In genomic region chr5:113313998-113314397, GRCm38 (mm10) we compare ENCODE assay signal across 9 mouse cellular contexts. TPM values are rescaled to one million over a fixed set of nuclear protein-coding genes. Genes with fewer than 3 reads are reported as not detected.
A peak's percentile ranks its signal among the peaks of the same experiment; 100 is the strongest.
DNase-seq lines count a peak whose midpoint lies in the region; ATAC-seq and TF ChIP-seq lines count a peak whose summit lies in the region.
"Had no signal": no experiment of that assay in that cellular context is flagged by ENCODE, and none has a peak within 500 bp of the region (broad histone marks: within the 10 kb centered on the region; RNA-seq: fewer than 3 reads in every experiment).

No protein-coding gene starts in this region.

- no peak overlapping the region for H3K4me3 ChIP-seq in liver, embryonic 12.5 days
- peak overlapping the region; percentile 28 for H3K4me3 ChIP-seq in embryonic facial prominence, embryonic 10.5 days
- H3K4me3 ChIP-seq in limb, embryonic 10.5 days, result peak overlapping the region; percentile 29
- H3K4me3 ChIP-seq in midbrain, postnatal 0 days (ENCODE audit: low read depth, low read length), result no peak overlapping the region
- no peak overlapping the region for H3K4me3 ChIP-seq in thymus, adult 2 months (ENCODE audit: control insufficient read depth, insufficient read depth, low read length)

- 5% methylated on average over 24 of the region's 24 CpGs for WGBS in liver, embryonic 12.5 days (ENCODE audit: insufficient replicate concordance)
- 1% methylated on average over 24 of the region's 24 CpGs for whole genome bisulfite sequencing in embryonic facial prominence, embryonic 10.5 days
- 3% methylated on average over 24 of the region's 24 CpGs for WGBS in limb, embryonic 10.5 days
- under 1% methylated on average over 24 of the region's 24 CpGs for WGBS in midbrain, postnatal 0 days
- 5% methylated on average over 24 of the region's 24 CpGs for WGBS in thymus, adult 2 months

- no peak for ATAC-seq in liver, embryonic 12.5 days
- ATAC-seq in granulocyte monocyte progenitor cell, adult 5-6 weeks (replicated peaks; ENCODE audit: poor library complexity, severe bottlenecking), result peak; percentile 74
- ATAC-seq in midbrain, postnatal 0 days (ENCODE audit: low FRiP score), result peak; percentile 47; the same call in 1 of the 2 replicates

- no peaks in the 10 kb centered on the region for H3K36me3 ChIP-seq in liver, embryonic 12.5 days
- H3K36me3 ChIP-seq in embryonic facial prominence, embryonic 10.5 days (replicated peaks), result no peaks in the 10 kb centered on the region
- H3K36me3 ChIP-seq in limb, embryonic 10.5 days, result no peaks in the 10 kb centered on the region
- H3K36me3 ChIP-seq in midbrain, postnatal 0 days (ENCODE audit: insufficient read depth, low read length), result no peaks in the 10 kb centered on the region
- H3K36me3 ChIP-seq in thymus, adult 2 months (ENCODE audit: control insufficient read depth, insufficient read depth, low read length), result no peaks in the 10 kb centered on the region

- no peaks in the 10 kb centered on the region for H3K9me3 ChIP-seq in liver, embryonic 12.5 days (replicated peaks)
- H3K9me3 ChIP-seq in embryonic facial prominence, embryonic 10.5 days, result no peaks in the 10 kb centered on the region
- H3K9me3 ChIP-seq in limb, embryonic 10.5 days (replicated peaks), result no peaks in the 10 kb centered on the region
- H3K9me3 ChIP-seq in midbrain, postnatal 0 days (ENCODE audit: low read length), result no peaks in the 10 kb centered on the region

- no peak overlapping the region for H3K4me2 ChIP-seq in liver, embryonic 12.5 days
- peak overlapping the region; percentile 35 for H3K4me2 ChIP-seq in midbrain, postnatal 0 days (ENCODE audit: low read depth, low read length, poor library complexity, severe bottlenecking)

- H3K27ac ChIP-seq in liver, embryonic 12.5 days, result no peak overlapping the region
- H3K27ac ChIP-seq in embryonic facial prominence, embryonic 10.5 days (replicated peaks), result no peak overlapping the region
- H3K27ac ChIP-seq in limb, embryonic 10.5 days, result no peak overlapping the region
- H3K27ac ChIP-seq in midbrain, postnatal 0 days (ENCODE audit: low read depth, low read length), result peak overlapping the region; percentile 57
- no peak overlapping the region for H3K27ac ChIP-seq in thymus, adult 2 months (ENCODE audit: control insufficient read depth, insufficient read depth, low read length)

- peak; percentile 97 for TF ChIP-seq CTCF in midbrain, postnatal 0 days (IDR thresholded peaks at IDR 0.05)
- TF ChIP-seq CTCF in thymus, adult 2 months (IDR thresholded peaks at IDR 0.05; ENCODE audit: borderline replicate concordance, control insufficient read depth, extremely low read depth, insufficient read depth, low read length, poor library complexity), result peak; percentile 70; the same call in 1 of the 2 replicates

- H3K27me3 ChIP-seq in liver, embryonic 12.5 days (replicated peaks), result peaks cover 44% of the 10 kb centered on the region
- H3K27me3 ChIP-seq in embryonic facial prominence, embryonic 10.5 days (replicated peaks; ENCODE audit: low read depth, poor library complexity, severe bottlenecking), result peaks cover 62% of the 10 kb centered on the region
- H3K27me3 ChIP-seq in limb, embryonic 10.5 days (ENCODE audit: low read depth, poor library complexity, severe bottlenecking), result peaks cover 68% of the 10 kb centered on the region
- H3K27me3 ChIP-seq in midbrain, postnatal 0 days (ENCODE audit: insufficient read depth, low read length), result no peaks in the 10 kb centered on the region
- H3K27me3 ChIP-seq in thymus, adult 2 months (ENCODE audit: control insufficient read depth, insufficient read depth, low read length), result no peaks in the 10 kb centered on the region; the same call in 1 of the 2 replicates

- no peaks in the 10 kb centered on the region for H3K4me1 ChIP-seq in liver, embryonic 12.5 days
- H3K4me1 ChIP-seq in embryonic facial prominence, embryonic 10.5 days, result peaks cover 23% of the 10 kb centered on the region
- H3K4me1 ChIP-seq in limb, embryonic 10.5 days, result peaks cover 22% of the 10 kb centered on the region
- H3K4me1 ChIP-seq in midbrain, postnatal 0 days (ENCODE audit: insufficient read depth, low read length), result peaks cover 3% of the 10 kb centered on the region; the same call in 1 of the 2 replicates
- 0 out of 2 replicates have a peak, but pooled peaks cover 2% of the 10 kb centered on the region for H3K4me1 ChIP-seq in thymus, adult 2 months (replicated peaks; ENCODE audit: control insufficient read depth, insufficient read depth, low read length)

- peak; percentile 66 for DNase-seq in liver
- peak; percentile 85 for DNase-seq in embryonic facial prominence, embryonic 10.5 days (ENCODE audit: low spot score)
- DNase-seq in kidney, adult 9 months, result peak; percentile 68
- peak; percentile 86 for DNase-seq in limb, embryonic 10.5 days (ENCODE audit: low spot score)
- peak; percentile 90 for DNase-seq in midbrain, postnatal 0 days (ENCODE audit: low spot score)
- DNase-seq in thymus, adult 2 months, result peak; percentile 24

- no peak for TF ChIP-seq POLR2A in thymus, adult 2 months (IDR thresholded peaks at IDR 0.05; ENCODE audit: control insufficient read depth, extremely low read depth, insufficient read depth, low read length, poor library complexity)

- H3K9ac ChIP-seq in liver, embryonic 12.5 days, result no peak overlapping the region
- H3K9ac ChIP-seq in midbrain, postnatal 0 days (replicated peaks; ENCODE audit: low read length, poor library complexity, severe bottlenecking), result no peak overlapping the region

RNA-seq across cellular contexts. Expression of gene Sgsm1, which starts 3.4 kb away (rescaled TPM):
- polyA plus RNA-seq in liver, embryonic 12.5 days (2016; fragmentation: Nextera tagmentation; extraction: Ambion mirVana), result 2.8 and 2.9 TPM in 2 replicates
- 15.1 and 18.0 TPM in 2 replicates for polyA plus RNA-seq in embryonic facial prominence, embryonic 10.5 days (2016; fragmentation: Nextera tagmentation; extraction: Ambion mirVana)
- not detected in 2 replicates for total RNA-seq in granulocyte monocyte progenitor cell, adult 5-6 weeks (2014; fragmentation: Nextera tagmentation)
- 0.22 TPM in 1 of 2 replicates, not detected in the other for total RNA-seq in granulocyte monocyte progenitor cell, adult 5-6 weeks (2017)
- polyA plus RNA-seq in limb, embryonic 10.5 days (2016; fragmentation: Nextera tagmentation; extraction: Ambion mirVana), result 13.4 and 15.1 TPM in 2 replicates
- total RNA-seq in midbrain, postnatal 0 days (2014; rRNA removed), result 52.9 and 53.4 TPM in 2 replicates
- 19.8 and 27.3 TPM in 2 replicates for polyA plus RNA-seq in midbrain, postnatal 0 days (2015; fragmentation: Nextera tagmentation; extraction: Ambion mirVana)
- polyA plus RNA-seq in thymus, adult 2 months (2012; rRNA removed), result 0.71 and 1.0 TPM in 2 replicates

RNA-seq across cellular contexts. Expression of gene Aym1, which starts 43.1 kb away (rescaled TPM):
- not detected in 2 replicates for polyA plus RNA-seq in liver, embryonic 12.5 days (2016; fragmentation: Nextera tagmentation; extraction: Ambion mirVana)
- not detected in 2 replicates for polyA plus RNA-seq in embryonic facial prominence, embryonic 10.5 days (2016; fragmentation: Nextera tagmentation; extraction: Ambion mirVana)
- not detected in 2 replicates for total RNA-seq in granulocyte monocyte progenitor cell, adult 5-6 weeks (2014; fragmentation: Nextera tagmentation)
- not detected in 2 replicates for total RNA-seq in granulocyte monocyte progenitor cell, adult 5-6 weeks (2017)
- polyA plus RNA-seq in limb, embryonic 10.5 days (2016; fragmentation: Nextera tagmentation; extraction: Ambion mirVana), result not detected in 2 replicates
- total RNA-seq in midbrain, postnatal 0 days (2014; rRNA removed), result not detected in 2 replicates
- polyA plus RNA-seq in midbrain, postnatal 0 days (2015; fragmentation: Nextera tagmentation; extraction: Ambion mirVana), result not detected in 2 replicates
- not detected in 2 replicates for polyA plus RNA-seq in thymus, adult 2 months (2012; rRNA removed)
- polyA plus RNA-seq: large intestine, adult 2 months had no signal

Comparison
In these comparisons a context has a peak if more than half of its experiments do, and no peak if none do; other contexts are left out.
1. DNase-seq: peak in every context shown above with its lines; median percentile 90 in midbrain, postnatal 0 days; 86 in limb, embryonic 10.5 days; 85 in embryonic facial prominence, embryonic 10.5 days; 68 in kidney, adult 9 months; 66 in liver; 24 in thymus, adult 2 months.
2. H3K4me3 ChIP-seq: peak in embryonic facial prominence, embryonic 10.5 days (single experiment) and limb, embryonic 10.5 days (single experiment); none in liver, embryonic 12.5 days (single experiment), midbrain, postnatal 0 days (single experiment) and thymus, adult 2 months (single experiment).